Mouse (Mus musculus): ENCODE results near the gene Zfp110.
"Not testable (repeated sequence)": the region's sequence is repeated elsewhere in the genome, so short reads cannot be mapped to it uniquely, and the experiment has no call there.

Zfp110 gene

GRCm38 (mm10) chr7:12834162-12835120, at the start of gene Zfp110:
Gene Zfp110, plus strand, starts transcription at chr7:12834761.
- peak; percentile 90 to 91 for DNase-seq

DNA sequence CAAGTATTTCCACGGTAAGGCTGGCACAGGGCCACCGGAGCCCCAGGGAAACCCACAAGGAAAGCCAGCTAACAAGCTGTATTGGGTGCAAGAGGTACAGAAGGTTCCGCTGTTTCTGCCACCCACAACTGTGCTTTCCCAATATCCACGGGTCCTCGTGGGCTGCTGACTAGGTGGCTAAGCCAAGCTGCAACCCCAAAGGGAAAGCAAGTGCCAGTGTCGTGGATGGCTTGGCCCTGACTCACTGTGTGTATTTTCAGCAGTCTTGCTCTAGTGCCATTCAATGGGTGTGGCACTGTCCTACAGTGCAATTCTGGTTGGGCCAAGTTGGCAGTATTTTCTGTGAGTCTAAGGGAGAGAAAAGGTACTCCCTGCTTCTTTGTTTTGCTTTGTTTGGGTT, 47.2 kb upstream of the Zfp110 start:
- DNase-seq = no peak

GRCm38 (mm10) chr7:12788025-12788424, 46.5 kb upstream of the Zfp110 start:
- no peak for DNase-seq

GRCm38 (mm10) chr7:12792624-12793023, 41.9 kb upstream of the Zfp110 start:
- not testable (repeated sequence) for DNase-seq

- no peak for DNase-seq
These were observed 36.6 kb upstream of the Zfp110 start for GRCm38 (mm10) chr7:12797971-12798370.

GRCm38 (mm10) chr7:12799554-12799953, 35.0 kb upstream of the Zfp110 start:
- no peak for DNase-seq

DNA sequence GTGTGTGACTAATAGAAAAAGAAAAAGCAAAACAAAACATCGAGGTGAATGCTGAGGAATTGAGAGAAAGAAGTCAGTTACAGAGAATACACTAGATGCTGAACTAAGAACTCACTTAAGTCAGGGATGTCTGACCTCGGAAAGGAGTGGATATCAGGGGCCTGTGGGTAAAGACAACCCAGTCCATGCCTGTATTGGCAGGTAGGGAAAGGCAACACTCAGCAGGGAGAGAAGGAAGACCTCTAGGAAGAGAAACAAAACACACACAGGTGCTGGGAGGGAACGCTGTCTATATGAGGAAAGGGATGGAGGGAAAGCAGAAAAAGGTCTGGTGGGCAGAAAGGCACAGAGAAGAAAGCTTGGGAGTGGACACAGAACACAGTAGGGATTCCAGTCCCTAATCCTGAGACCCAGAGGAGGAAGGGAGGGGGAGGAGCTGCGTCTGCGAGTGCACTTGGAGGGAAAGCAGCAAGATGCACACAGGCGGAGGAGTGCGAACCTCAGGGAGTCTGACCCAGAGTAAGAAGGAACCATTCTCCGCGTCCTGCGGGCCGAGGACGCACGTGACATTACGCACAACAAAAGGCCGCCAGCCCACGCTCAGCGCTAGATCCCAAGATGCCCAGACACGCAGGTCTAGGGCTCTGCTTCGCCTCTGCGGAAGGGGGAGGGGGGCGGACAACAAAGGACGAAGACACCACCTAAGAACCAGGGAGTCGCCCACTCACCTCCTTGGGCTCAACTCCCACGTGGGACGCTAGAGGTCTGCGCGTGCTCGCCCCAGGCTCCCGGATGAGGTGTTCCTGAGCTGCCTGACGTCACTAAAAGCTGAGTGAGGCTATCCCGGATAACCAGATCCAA, 31.5 kb upstream of the Zfp110 start, which contains the start of gene Zscan18:
Gene Zscan18 (minus strand): TSS at position 770 of the 861 bp plus-strand sequence.
- DNase-seq = peak; percentile 82 to 83

DNA sequence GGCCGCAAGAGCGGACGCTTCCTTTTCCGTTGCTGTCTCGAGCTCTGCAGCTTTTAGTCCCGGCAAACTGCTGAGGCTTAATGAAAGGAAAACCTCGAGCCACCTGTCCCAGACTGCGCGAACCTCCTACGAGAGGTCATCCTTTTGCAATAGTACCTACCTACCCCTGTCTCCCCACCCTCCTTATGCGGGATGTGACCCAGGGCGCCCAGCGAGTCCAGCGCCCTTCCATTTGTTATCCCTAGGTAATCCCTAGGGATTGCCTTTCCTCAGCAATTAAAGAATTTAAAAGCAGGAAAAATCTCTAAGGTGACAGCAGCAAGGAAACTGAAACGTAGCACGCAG, 30.9 kb upstream of the Zfp110 start:
- no peak for DNase-seq

DNA sequence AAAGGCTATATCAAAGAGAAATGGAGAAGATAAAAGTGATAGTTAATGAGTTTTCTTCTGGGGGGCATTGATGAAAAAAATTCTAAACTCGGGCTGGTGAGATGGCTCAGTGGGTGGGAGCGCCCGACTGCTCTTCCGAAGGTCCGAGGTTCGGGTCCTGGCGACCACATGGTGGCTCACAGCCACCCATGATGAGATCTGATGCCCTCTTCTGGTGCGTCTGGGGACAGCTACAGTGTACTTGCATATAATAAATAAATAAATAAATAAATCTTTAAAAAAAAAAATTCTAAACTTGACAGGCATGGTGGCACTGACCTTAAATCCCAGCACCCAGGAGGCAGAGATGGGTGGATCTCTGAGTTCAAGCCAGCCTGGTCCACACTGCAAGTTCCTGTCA, 19.0 kb upstream of the Zfp110 start:
- no peak for DNase-seq

- DNase-seq = peak; percentile 91 to 95
These were observed 15.9 kb upstream of the Zfp110 start, which contains the start of gene Zfp329 for GRCm38 (mm10) chr7:12818521-12819295. Gene Zfp329, minus strand, starts transcription at chr7:12818858.

- peak; percentile 12 to 34 for DNase-seq
These were observed 671 bp downstream of the Zfp110 start for GRCm38 (mm10) chr7:12835193-12835671.

DNA sequence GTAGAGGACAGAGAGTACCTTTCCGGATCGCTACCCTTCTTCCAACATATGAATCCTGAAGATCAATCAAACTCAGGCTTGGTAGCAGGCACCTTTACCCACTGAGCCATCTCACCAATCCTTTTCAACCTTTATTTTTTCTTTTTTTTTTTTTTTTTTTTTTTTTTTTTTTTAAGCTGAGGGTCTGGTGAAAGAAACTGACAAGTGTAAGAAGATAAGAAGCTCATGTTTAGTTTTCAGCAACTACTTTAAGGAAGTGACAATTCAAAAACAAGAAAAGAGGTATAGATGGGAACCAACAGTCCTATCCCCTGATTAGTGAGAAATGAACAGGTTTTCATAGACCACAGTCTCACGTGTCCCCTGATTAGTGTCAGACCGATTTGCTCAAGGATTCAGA, 1.2 kb downstream of the Zfp110 start:
- no peak for DNase-seq

- no peak for DNase-seq
These were observed 39.7 kb downstream of the Zfp110 start for GRCm38 (mm10) chr7:12874301-12874700.

GRCm38 (mm10) chr7:12880036-12880435, 45.5 kb downstream of the Zfp110 start:
- DNase-seq = no peak

- DNase-seq = peak; percentile 18 to 27
These were observed 45.9 kb downstream of the Zfp110 start for GRCm38 (mm10) chr7:12880497-12880896.

DNA sequence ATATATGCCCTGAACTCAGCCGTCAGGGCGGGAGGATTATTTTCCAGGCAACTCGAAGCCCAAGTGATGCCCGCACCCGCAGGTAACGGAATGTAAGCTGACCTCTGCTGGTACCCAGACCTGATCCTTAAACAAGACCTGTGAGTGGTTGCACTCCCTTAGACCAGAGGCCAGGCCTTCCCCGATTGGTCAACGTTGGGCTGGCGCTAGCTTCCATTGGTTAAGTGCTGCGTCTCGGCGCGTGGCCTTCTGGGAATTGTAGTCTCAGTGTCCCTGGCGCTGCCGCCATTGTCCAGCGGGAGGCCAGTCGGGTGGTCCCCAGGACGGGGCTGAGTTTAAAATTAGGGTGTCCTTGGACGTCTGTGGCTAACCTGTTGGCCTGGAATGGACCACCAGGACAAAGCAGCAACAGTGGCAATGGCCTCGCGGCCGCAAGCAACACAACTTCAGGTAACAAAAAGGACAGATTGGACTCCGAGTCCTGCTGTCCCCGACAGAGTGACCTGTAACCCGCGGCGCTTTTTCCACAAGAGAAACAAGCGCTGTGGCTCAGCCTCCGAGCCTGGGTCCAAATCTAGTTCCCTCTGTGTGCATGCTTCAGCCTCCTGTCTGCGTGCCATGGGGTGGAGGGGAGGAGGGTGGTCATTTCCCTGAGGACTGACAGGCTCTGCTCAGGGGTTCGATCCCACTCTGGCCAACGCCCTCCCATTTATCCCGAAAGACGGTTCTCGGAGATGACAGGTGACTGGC, 46.5 kb downstream of the Zfp110 start, which contains the start of gene Zfp128:
Gene Zfp128 (plus strand): TSS at position 267 of the 750 bp plus-strand sequence.
- peak; percentile 94 to 98 for DNase-seq

DNA sequence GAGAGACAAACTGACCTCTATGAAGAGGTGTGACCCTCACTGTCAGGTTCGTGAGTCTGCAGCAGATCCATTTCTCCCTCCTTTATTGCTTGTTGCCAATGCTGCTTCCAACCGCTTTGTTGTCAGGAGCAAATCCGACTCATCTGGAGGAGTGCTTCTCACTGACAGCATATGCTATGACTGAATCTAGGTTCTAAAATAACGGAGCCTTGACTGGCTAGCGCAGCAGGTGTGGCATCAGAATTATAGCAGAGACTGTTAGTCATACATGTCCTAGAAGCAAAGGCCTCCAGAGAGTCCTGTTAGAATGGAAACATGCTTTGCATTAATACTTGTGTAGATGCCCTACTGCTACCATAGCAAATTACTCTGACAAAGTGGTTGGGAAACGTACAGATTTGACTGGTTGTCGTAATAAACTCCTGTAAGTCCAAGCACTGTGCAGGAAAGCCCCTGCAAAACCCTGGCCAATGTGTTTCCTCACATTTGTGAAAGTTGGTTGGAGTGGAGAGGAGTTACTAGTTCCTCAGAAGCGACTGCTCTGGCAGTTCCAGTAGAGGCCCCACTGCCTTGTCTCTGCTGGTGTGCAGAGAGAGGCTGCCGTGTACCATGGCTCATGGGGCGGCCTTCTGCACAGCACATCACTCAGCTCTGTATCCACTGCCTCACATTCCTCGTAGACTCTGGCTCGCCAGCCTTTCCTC, 52.2 kb downstream of the Zfp110 start:
- no peak for DNase-seq

- DNase-seq = no peak
These were observed 53.0 kb downstream of the Zfp110 start for GRCm38 (mm10) chr7:12887585-12887984.

- DNase-seq = no peak
These were observed 56.4 kb downstream of the Zfp110 start for GRCm38 (mm10) chr7:12890928-12891327.

DNA sequence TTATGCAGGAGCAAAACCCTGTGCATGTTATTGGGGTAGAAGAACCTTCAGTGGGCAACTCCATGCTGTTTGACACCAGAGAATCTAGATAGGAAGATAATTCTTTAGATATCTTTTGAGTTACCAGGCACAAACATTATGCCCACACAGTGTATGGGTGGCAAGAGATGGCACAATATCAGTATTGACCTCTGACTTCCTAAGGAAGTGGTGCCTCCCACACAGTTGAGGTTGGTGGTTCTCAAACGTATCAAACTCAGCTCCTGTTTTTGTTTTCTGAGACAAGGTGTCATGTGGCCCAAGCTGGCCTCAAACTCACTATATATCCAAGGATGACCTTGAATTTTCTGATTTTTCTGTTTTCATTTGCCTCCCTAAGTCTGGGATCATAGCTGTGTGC, 56.8 kb downstream of the Zfp110 start:
- DNase-seq = no peak
